Mouse (Mus musculus): ENCODE measurements around the gene Usp4.
A peak's percentile ranks its signal among the peaks of the same experiment; 100 is the strongest.

DNA sequence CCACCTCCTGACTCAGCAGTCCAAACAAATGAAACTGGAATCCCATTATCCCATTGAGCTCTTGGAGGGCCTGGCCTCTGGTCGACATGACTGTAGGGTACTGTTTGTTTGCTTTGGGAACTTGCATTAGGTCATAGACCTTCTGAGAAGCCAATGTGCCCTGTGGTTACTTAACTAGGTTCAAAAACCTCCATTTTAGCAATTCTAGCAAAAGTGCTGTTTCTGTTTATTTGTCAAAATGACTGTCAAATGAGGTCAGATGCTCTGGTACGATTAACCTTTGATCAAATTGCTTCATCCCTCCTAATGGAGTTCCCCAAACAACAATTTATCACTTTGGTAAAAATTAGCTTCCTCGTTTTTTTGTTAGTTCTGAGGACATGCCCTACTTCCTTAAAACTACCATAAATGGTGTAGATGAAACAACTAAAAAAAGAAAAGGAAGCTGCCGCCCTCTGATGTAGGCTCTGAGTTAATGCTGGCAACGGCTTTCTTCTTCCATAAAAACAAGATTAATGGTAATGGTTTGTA lies 5.3 kb upstream of the Usp4 start:
- 0 out of 2 replicates have a peak, but pooled peaks have one; percentile 17 for TF ChIP-seq CTCF (IDR thresholded peaks at IDR 0.05; ENCODE audit: low read depth)
- peak; percentile 80 for TF ChIP-seq EP300 (IDR thresholded peaks at IDR 0.05; ENCODE audit: low read depth)
